26 mouse cellular contexts compared by ENCODE assay signal in genomic region chr11:53423036-53423435, GRCm38 (mm10). TPM values are rescaled to one million over a fixed set of nuclear protein-coding genes. Genes with fewer than 3 reads are reported as not detected.
DNase-seq lines count a peak whose midpoint lies in the region; ATAC-seq and TF ChIP-seq lines count a peak whose summit lies in the region.
"Had no signal": no experiment of that assay in that cellular context is flagged by ENCODE, and none has a peak within 500 bp of the region (broad histone marks: within the 10 kb centered on the region; RNA-seq: fewer than 3 reads in every experiment).

Leap2 (minus strand) TSS chr11:53423170.

- peaks cover 11% of the 10 kb centered on the region for H3K36me3 ChIP-seq in liver, adult 2 months (ENCODE audit: control insufficient read depth, insufficient read depth, low read length)
- H3K36me3 ChIP-seq in liver, embryonic 16.5 days (ENCODE audit: control insufficient read depth, insufficient read depth): peaks cover 2% of the 10 kb centered on the region; the same call in 1 of the 2 replicates

- DNase-seq in heart, adult 11 months: peak; percentile 80
- DNase-seq in heart, postnatal 10 days: no peak
- peak; percentile 100 for DNase-seq in liver, adult 2 months (ENCODE audit: extremely low read depth, low read depth, low spot score)
- no peak for DNase-seq in liver
- DNase-seq in gastrocnemius, adult 18-20 months (ENCODE audit: low spot score): no peak
- DNase-seq in cerebellum, adult 11 months: no peak
- DNase-seq: cerebellum, adult 9-10 months; gastrocnemius, postnatal 14 days; thymus, postnatal 25 days had no signal

- peak within 1 kb of the TSS; percentile 44 for H3K4me3 ChIP-seq in liver, adult 2 months (ENCODE audit: insufficient read depth, low read depth, low read length)
- peak within 1 kb of the TSS; percentile 51 for H3K4me3 ChIP-seq in liver, embryonic 16.5 days (ENCODE audit: low read depth, low read length)
- H3K4me3 ChIP-seq: heart, embryonic 15.5 days; hindbrain, embryonic 10.5 days had no signal

- no peaks in the 10 kb centered on the region for H3K27me3 ChIP-seq in liver, adult 2 months (ENCODE audit: control insufficient read depth, insufficient read depth, low read length)
- H3K27me3 ChIP-seq in liver, embryonic 16.5 days (ENCODE audit: control insufficient read depth, insufficient read depth, low read depth, low read length): no peaks in the 10 kb centered on the region
- H3K27me3 ChIP-seq: heart, embryonic 15.5 days had no signal

- 19% methylated on average over 4 of the region's 4 CpGs for WGBS in liver, adult 2 months
- WGBS in liver, embryonic 16.5 days (ENCODE audit: insufficient replicate concordance): 46% methylated on average over 4 of the region's 4 CpGs

- 0 out of 2 replicates have a peak, but pooled peaks have one; percentile 16 for TF ChIP-seq POLR2A in liver, adult 2 months (IDR thresholded peaks at IDR 0.05; ENCODE audit: extremely low read depth, insufficient read depth, low read length)

- peak; percentile 82 for ATAC-seq in liver, embryonic 16.5 days (ENCODE audit: low read depth)
- no peak for ATAC-seq in activated CD4-positive, CD25-positive, alpha-beta regulatory T cell, adult 4 months
- ATAC-seq: forebrain, embryonic 14.5 days; lung, postnatal 0 days had no signal

- intact Hi-C loops in heart, postnatal 10 days (cut with DNase I): no loop called here

- no peak for TF ChIP-seq CTCF in liver, adult 2 months (IDR thresholded peaks at IDR 0.05; ENCODE audit: low read depth, low read length)

- H3K9ac ChIP-seq in liver, adult 2 months (ENCODE audit: low read depth, low read length): peak within 1 kb of the TSS; percentile 79
- peak within 1 kb of the TSS; percentile 30; the same call in 1 of the 2 replicates for H3K9ac ChIP-seq in liver, embryonic 16.5 days (ENCODE audit: low read depth, low read length)
- H3K9ac ChIP-seq: heart, embryonic 15.5 days had no signal

- no peaks in the 10 kb centered on the region for H3K9me3 ChIP-seq in liver, embryonic 16.5 days (replicated peaks; ENCODE audit: control insufficient read depth, low read length)
- H3K9me3 ChIP-seq: G1E; heart, embryonic 15.5 days; hindbrain, embryonic 10.5 days had no signal

- peak within 1 kb of the TSS; percentile 84 for H3K27ac ChIP-seq in liver, adult 2 months (replicated peaks; ENCODE audit: insufficient read depth, low read depth, low read length)
- H3K27ac ChIP-seq in liver, embryonic 16.5 days (ENCODE audit: low read length): peak within 1 kb of the TSS; percentile 74
- H3K27ac ChIP-seq: heart, embryonic 15.5 days; hindbrain, embryonic 10.5 days; hindbrain, postnatal 0 days had no signal

- H3K79me2 ChIP-seq in liver, adult 2 months (ENCODE audit: control insufficient read depth, insufficient read depth, low read length): 0 out of 2 replicates have a peak, but pooled peaks cover 2% of the 10 kb centered on the region

- H3K4me1 ChIP-seq in liver, adult 2 months (ENCODE audit: control insufficient read depth, insufficient read depth, low read length): peaks cover 32% of the 10 kb centered on the region
- H3K4me1 ChIP-seq in liver, embryonic 16.5 days (ENCODE audit: control insufficient read depth, low read depth, low read length): no peaks in the 10 kb centered on the region
- H3K4me1 ChIP-seq: hindbrain, embryonic 10.5 days had no signal

- peak within 1 kb of the TSS; percentile 36; the same call in 1 of the 2 replicates for H3K4me2 ChIP-seq in liver, embryonic 16.5 days (ENCODE audit: low read depth, low read length)
- H3K4me2 ChIP-seq: heart, embryonic 15.5 days; midbrain, embryonic 11.5 days had no signal

RNA-seq across cellular contexts. Expression of gene Leap2, which starts in this region (rescaled TPM):
- total RNA-seq in heart, postnatal 10 days (2021): not detected
- 133 and 140 TPM in 2 replicates for total RNA-seq in liver, adult 2 months (2014; rRNA removed)
- 114 and 168 TPM in 2 replicates for polyA plus RNA-seq in liver, adult 2 months (2012; rRNA removed)
- polyA plus RNA-seq in liver, embryonic 16.5 days (2015; fragmentation: Nextera tagmentation; extraction: Ambion mirVana): 71.4 and 78.2 TPM in 2 replicates
- total RNA-seq in gastrocnemius, adult 18-20 months (2021): not detected
- polyA plus RNA-seq in activated CD4-positive, CD25-positive, alpha-beta regulatory T cell, adult 4 months (2017; shearing (Covaris generic)): not detected
- total RNA-seq: common myeloid progenitor, adult 5-6 weeks; G1E; gastrocnemius, postnatal 14 days; heart, adult 8-10 months; hindbrain, postnatal 0 days; layer of hippocampus, adult 18-20 months; layer of hippocampus, postnatal 25 days; left cerebral cortex, postnatal 14 days had no signal
- polyA plus RNA-seq: embryonic facial prominence, embryonic 11.5 days; forebrain, embryonic 14.5 days; G1E; hindbrain, embryonic 10.5 days; hindbrain, postnatal 0 days; limb, embryonic 14.5 days; lung, postnatal 0 days; testis, adult 2 months had no signal

Comparison
In these comparisons a context has a peak if more than half of its experiments do, and no peak if none do; other contexts are left out.
1. RNA of gene Leap2 (total RNA-seq): 133 to 140 TPM in liver, adult 2 months; not detected in heart, postnatal 10 days and not detected in gastrocnemius, adult 18-20 months; every median in the first group is over 100 times any median in the second.
2. RNA of gene Leap2 (polyA plus RNA-seq): 114 to 168 TPM in liver, adult 2 months and 71.4 to 78.2 TPM in liver, embryonic 16.5 days; not detected in activated CD4-positive, CD25-positive, alpha-beta regulatory T cell, adult 4 months; every median in the first group is over 10 times any median in the second.
3. DNase-seq: peak in heart, adult 11 months (single experiment) and liver, adult 2 months (single experiment); none in heart, postnatal 10 days (0 of 2), liver (single experiment), gastrocnemius, adult 18-20 months (single experiment) and cerebellum, adult 11 months (single experiment).